Mouse (Mus musculus) G1E (cell line): ENCODE data around the gene Gm21876. TPM values are rescaled to one million over a fixed set of nuclear protein-coding genes. Genes with fewer than 3 reads are reported as not detected.
"Not testable (repeated sequence)": the region's sequence is repeated elsewhere in the genome, so short reads cannot be mapped to it uniquely, and the experiment has no call there.

Source experiments
- ATAC-seq: 2 replicates; pipeline ENCODE4 v1.8.0; 2016; ENCODE audit warnings: mild to moderate bottlenecking; ENCODE audit not compliant: insufficient number of reproducible peaks, poor library complexity, low FRiP score, severe bottlenecking; ENCODE audit errors: extremely low read depth
- DNase-seq: peaks from one replicate; pipeline ENCODE4 v3.0.0; 2012; ENCODE audit warnings: low spot score
- H3K27me3 ChIP-seq: 2 replicates; pipeline ENCODE4 v1.6.1; 2012; ENCODE audit warnings: mild to moderate bottlenecking, low read length, inconsistent platforms; ENCODE audit not compliant: insufficient read depth
- H3K36me3 ChIP-seq: replicated peaks from 2 replicates; pipeline ENCODE3; 2012; ENCODE audit warnings: mild to moderate bottlenecking, inconsistent platforms
- H3K4me1 ChIP-seq: 2 replicates; pipeline ENCODE4 v1.6.1; 2012; ENCODE audit warnings: low read depth, low read length, inconsistent platforms, mixed read lengths; ENCODE audit not compliant: insufficient read depth
- H3K4me3 ChIP-seq: 2 replicates; pipeline ENCODE4 v1.5.1; 2012; ENCODE audit warnings: low read depth, mild to moderate bottlenecking, inconsistent platforms, low read length, moderate library complexity, mixed read lengths
- H3K9me3 ChIP-seq: replicated peaks from 2 replicates; pipeline ENCODE4 v1.6.1; 2012; ENCODE audit warnings: inconsistent platforms
- CTCF ChIP-seq: IDR thresholded peaks from 2 replicates; pipeline ENCODE4 v1.5.1; 2012; ENCODE audit warnings: low read depth, low read length, inconsistent platforms, mixed read lengths
- GATA1 ChIP-seq: IDR thresholded peaks from 2 replicates; pipeline ENCODE4 v1.6.1; 2012; ENCODE audit warnings: borderline replicate concordance, low read length, inconsistent platforms, mixed read lengths
- GATA2 ChIP-seq: IDR thresholded peaks from 2 replicates; pipeline ENCODE4 v1.6.1; 2012; ENCODE audit warnings: low read depth, low read length, inconsistent platforms, borderline replicate concordance
- POLR2AphosphoS5 ChIP-seq: IDR thresholded peaks from 2 replicates; pipeline ENCODE4 v1.6.1; 2012; ENCODE audit warnings: low read depth, low read length, inconsistent platforms; ENCODE audit not compliant: insufficient replicate concordance
- TAL1 ChIP-seq: conservative IDR thresholded peaks from 2 replicates; pipeline ENCODE4 v1.6.1; 2012; ENCODE audit warnings: low read depth, low read length, inconsistent platforms, mixed read lengths
- polyA plus RNA-seq: library from polyadenylated mRNA; stranded (reverse); fragments of >175 nt; gene quantifications from 2 replicates; pipeline ENCODE4 v1.2.3, GENCODE M21; 2012
- total RNA-seq, 2 experiments: library from RNA; stranded (forward) in 1 of 2; stranded (reverse) in 1 of 2; fragments of 200-1000 nt in 1 of 2; fragments of >200 nt in 1 of 2; fragmentation: Nextera tagmentation in 1 of 2; gene quantifications; 2 replicates each; pipeline ENCODE4 v1.2.3; 2014 to 2017

Gm21876 gene
- total RNA-seq (2014; fragmentation: Nextera tagmentation): not detected in 2 replicates
- not detected in 2 replicates for total RNA-seq (2017)
- polyA plus RNA-seq: not detected in 2 replicates

DNA sequence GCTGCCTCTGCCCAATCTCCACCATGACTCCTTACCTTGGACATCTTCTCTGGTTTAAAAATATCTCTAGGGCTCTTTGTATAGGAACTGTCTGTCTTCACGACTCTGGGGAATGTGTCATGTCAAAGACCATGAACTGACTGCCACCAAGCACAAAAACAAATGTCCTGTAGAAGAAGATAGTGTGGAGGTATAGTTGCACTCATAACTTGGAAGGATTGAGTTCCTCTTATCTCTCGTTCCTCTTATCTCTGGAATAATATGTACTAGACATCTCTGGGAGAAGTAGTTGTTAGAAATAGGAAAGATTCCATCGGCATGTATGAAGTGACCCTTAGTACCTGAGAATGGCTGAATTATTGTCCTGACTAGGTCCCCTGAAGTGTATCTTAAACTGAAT, at the start of gene Gm21876:
Gene Gm21876 (minus strand): TSS at position 101 of the 400 bp plus-strand sequence.
- no peak for ATAC-seq

DNA sequence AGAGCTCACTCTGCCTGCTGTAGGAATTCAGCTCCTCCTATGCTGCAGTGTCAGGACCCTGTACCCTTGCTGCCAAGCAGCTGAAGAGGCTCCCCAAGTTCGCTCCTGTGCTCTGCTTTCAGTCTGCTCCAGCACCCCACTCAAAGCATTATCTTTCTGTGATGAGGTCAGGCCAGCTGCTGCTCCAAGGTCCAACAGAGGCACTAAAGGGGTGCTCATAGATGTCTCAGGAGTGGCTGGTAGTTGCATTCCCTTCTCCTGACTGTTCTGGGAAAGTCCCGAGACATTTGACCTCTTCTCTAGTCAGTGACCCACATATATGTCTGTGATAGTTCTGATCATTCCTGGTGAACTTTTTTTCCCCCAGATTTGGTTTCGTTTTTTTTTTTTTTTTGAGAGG, 45.0 kb upstream of the Gm21876 start:
- no peak for DNase-seq
- Histone ChIP-seq H3K36me3 (no peaks in the 10 kb centered on the region), H3K9me3 (no peaks in the 10 kb centered on the region), H3K4me1 (no peaks in the 10 kb centered on the region), H3K4me3 (no peak overlapping the region), H3K27me3 (no peaks in the 10 kb centered on the region)
- ATAC-seq: no peak
- no peak for TF ChIP-seq GATA1

More for the DNA sequence above, at the start of gene Gm21876:
- H3K27me3 ChIP-seq: no peaks in the 10 kb centered on the region
- H3K9me3 ChIP-seq: no peaks in the 10 kb centered on the region
- H3K4me1 ChIP-seq: no peaks in the 10 kb centered on the region
- no peak within 1 kb of the TSS for H3K4me3 ChIP-seq
- no peaks in the 10 kb centered on the region for H3K36me3 ChIP-seq
- DNase-seq: no peak
- no peak for TF ChIP-seq TAL1
- no peak for TF ChIP-seq GATA1
- no peak for TF ChIP-seq CTCF
- TF ChIP-seq GATA2: no peak
- TF ChIP-seq POLR2AphosphoS5: no peak

DNA sequence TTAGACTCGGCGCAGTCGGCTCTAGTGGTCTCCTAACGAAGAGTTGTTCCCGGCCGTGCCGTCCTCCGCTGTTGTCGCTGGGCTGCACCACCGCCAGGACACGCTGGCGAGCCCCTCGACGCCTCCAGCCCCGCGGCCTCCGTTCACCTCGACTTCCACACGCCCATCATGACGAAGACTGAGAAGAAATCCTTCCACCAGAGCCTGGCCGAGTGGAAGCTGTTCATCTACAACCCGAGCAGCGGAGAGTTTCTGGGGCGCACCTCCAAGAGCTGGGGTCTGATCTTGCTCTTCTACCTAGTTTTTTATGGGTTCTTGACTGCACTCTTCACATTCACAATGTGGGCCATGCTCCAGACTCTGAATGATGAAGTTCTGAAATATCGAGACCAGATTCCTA, 28.8 kb downstream of the Gm21876 start:
- not testable (repeated sequence) for DNase-seq, H3K4me3 ChIP-seq, H3K9me3 ChIP-seq, H3K4me1 ChIP-seq, H3K36me3 ChIP-seq, H3K27me3 ChIP-seq, ATAC-seq

Other genes with a start within 250 kb of the Gm21876 start
- gene Cfp, start 244.1 kb downstream of the Gm21876 start, total RNA-seq (2014; fragmentation: Nextera tagmentation): 6.2 and 10.1 TPM in 2 replicates
- 9.5 and 12.1 TPM in 2 replicates for gene Cfp, start 244.1 kb downstream of the Gm21876 start, total RNA-seq (2017)
- 4.9 and 5.9 TPM in 2 replicates for gene Cfp, start 244.1 kb downstream of the Gm21876 start, polyA plus RNA-seq
- 19.3 and 20.5 TPM in 2 replicates for gene Elk1, start 225.0 kb downstream of the Gm21876 start, total RNA-seq (2014; fragmentation: Nextera tagmentation)
- gene Elk1, start 225.0 kb downstream of the Gm21876 start, total RNA-seq (2017): 7.0 and 7.6 TPM in 2 replicates
- gene Elk1, start 225.0 kb downstream of the Gm21876 start, polyA plus RNA-seq: 15.8 and 17.1 TPM in 2 replicates
- 24.0 and 27.2 TPM in 2 replicates for gene Uxt, start 213.6 kb downstream of the Gm21876 start, total RNA-seq (2014; fragmentation: Nextera tagmentation)
- gene Uxt, start 213.6 kb downstream of the Gm21876 start, total RNA-seq (2017): 33.3 and 36.4 TPM in 2 replicates
- 8.2 and 19.0 TPM in 2 replicates for gene Uxt, start 213.6 kb downstream of the Gm21876 start, polyA plus RNA-seq
- 28.3 and 30.1 TPM in 2 replicates for gene Zfp182, start 113.3 kb downstream of the Gm21876 start, total RNA-seq (2014; fragmentation: Nextera tagmentation)
- gene Zfp182, start 113.3 kb downstream of the Gm21876 start, total RNA-seq (2017): 18.8 and 20.1 TPM in 2 replicates
- 0.28 and 0.44 TPM in 2 replicates for gene Zfp182, start 113.3 kb downstream of the Gm21876 start, polyA plus RNA-seq
- gene Spaca5, start 107.2 kb downstream of the Gm21876 start, total RNA-seq (2014; fragmentation: Nextera tagmentation): not detected in 2 replicates
- gene Spaca5, start 107.2 kb downstream of the Gm21876 start, total RNA-seq (2017): not detected in 2 replicates
- gene Spaca5, start 107.2 kb downstream of the Gm21876 start, polyA plus RNA-seq: not detected in 2 replicates
- not detected in 2 replicates for gene Zfp300, start 86.1 kb downstream of the Gm21876 start, total RNA-seq (2014; fragmentation: Nextera tagmentation)
- gene Zfp300, start 86.1 kb downstream of the Gm21876 start, total RNA-seq (2017): not detected in 2 replicates
- not detected in 2 replicates for gene Zfp300, start 86.1 kb downstream of the Gm21876 start, polyA plus RNA-seq
- gene Ssxa1, start 59.8 kb downstream of the Gm21876 start, total RNA-seq (2014; fragmentation: Nextera tagmentation): not detected in 2 replicates
- not detected in 2 replicates for gene Ssxa1, start 59.8 kb downstream of the Gm21876 start, total RNA-seq (2017)
- not detected in 2 replicates for gene Ssxa1, start 59.8 kb downstream of the Gm21876 start, polyA plus RNA-seq